Mouse (Mus musculus) thymus, adult 18-20 months (tissue): ENCODE results near the gene Arhgap45.

Source experiments
- DNase-seq, 2 experiments: peaks; one replicate each; pipeline ENCODE4 v3.0.0; 2022; ENCODE audit warnings: mixed read lengths in 2 of 2

Gene Arhgap45

DNA sequence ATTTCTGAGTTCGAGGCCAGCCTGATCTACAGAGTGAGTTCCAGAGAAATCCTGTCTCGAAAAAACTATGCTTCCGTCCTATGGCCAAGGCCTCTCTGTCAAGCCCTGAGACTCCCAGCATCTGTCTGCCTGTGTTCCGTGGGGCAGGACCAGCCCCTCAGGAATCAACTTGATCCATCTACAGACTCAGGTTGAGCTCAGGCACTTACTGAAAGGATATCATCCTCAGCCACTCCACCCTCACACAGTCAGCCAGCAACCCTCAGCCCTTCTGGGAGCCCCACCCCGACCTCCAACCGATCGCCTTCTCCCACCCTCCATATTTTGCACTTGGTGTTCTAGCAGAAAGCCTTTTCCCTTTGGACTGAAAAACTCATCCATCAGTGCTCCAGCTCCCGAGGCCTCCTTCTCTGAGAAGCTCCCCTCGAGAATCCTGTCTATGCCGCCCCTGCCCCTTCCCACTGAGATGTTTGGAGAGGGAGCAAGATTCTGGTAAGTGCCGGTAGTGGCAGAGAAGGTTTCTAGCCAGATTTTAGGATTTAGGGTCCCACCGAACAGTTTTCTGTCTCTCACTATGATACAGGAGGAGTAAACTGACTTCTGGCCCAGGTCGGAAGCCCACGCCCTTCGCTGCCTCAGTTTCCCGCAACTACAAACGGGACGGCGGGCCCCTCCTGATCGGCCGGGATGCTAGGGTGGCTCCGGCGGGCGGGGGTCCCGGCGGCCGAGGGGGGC lies 28.5 kb upstream of the Arhgap45 start:
- no peak for DNase-seq

DNA sequence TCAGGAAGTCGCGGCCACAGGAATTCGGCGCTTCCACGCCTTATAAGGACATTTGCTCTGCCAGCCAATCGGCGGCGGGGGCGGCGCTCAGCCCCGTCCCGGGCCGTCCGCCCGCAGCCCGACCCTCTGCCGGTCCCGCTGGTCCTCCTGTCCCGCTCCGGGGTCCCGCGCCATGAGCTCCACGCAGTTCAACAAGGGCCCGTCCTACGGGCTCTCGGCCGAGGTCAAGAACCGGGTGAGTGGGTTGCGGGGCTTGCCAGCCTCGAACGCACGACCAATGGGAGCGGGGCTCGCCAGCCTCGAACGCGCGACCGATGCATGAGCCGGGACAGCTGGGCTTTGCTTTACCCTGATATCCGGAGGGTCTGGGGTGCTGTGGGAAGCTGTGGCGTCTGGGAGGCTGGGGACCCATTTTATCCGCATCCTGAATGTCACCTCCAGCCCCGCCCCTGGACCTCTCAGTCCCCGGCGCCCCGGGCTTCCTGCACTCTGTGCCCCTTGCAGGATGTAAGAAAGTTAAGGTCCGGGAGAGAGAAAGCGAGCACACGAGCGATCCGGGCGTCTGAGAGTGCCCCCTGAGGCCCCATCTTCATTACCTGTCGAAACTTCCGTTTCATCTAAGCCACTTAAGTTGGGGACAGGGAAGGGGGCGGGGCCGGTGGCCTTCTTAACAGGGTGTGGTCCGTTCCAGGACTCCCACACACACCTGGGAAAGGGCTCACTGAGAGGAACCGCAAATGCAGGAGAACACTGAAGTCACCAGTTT lies 27.8 kb upstream of the Arhgap45 start, which contains the start of gene Cnn2:
Gene Cnn2, plus strand, starts transcription at position 79 of the 766 bp plus-strand sequence.
- DNase-seq, result peak; percentile 59 to 62

DNA sequence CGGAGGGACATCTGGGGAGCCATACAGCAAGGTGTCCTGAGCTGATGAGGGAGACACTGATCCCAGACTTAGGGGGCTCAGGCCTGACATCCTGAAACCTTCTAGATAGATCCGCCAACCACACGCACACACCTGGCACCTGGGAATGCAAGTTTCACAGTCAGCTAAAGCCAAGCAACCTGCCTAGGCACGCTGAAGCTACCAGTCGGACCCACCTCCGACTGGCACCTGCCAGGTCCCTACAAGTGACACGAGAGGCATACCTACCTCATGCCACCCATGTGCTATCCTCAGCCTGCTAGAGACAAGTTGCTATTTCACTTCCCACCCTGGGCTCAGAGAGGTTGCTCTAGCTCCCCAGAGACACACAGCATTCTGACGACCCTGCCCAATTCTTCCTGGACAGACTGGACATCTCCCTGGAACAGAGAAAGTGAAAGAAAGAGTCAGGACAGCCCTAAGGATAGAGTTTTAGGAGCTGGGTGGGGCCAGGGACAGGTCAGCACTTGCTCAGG lies 27.1 kb upstream of the Arhgap45 start:
- DNase-seq, result no peak

DNA sequence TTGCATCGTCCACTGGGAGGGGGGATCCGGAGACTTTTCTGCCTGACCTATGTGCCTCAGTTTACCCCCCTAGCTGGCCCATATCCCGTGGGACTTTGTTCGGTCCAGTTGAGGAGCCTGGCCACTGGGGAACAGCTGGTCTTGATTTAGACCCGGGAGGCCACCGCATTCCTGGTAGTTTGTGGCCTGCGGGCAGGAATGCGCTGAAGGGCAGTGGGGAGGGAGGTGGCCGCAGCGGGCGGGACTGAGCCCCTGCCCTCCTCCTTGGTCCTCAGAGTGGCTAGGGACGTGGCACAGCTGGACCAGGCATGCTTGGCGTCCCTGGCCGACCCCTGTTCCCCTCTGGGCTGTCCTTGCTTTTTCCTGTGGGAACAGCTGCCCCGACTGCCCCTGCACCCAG lies 26.6 kb upstream of the Arhgap45 start:
- no peak for DNase-seq

DNA sequence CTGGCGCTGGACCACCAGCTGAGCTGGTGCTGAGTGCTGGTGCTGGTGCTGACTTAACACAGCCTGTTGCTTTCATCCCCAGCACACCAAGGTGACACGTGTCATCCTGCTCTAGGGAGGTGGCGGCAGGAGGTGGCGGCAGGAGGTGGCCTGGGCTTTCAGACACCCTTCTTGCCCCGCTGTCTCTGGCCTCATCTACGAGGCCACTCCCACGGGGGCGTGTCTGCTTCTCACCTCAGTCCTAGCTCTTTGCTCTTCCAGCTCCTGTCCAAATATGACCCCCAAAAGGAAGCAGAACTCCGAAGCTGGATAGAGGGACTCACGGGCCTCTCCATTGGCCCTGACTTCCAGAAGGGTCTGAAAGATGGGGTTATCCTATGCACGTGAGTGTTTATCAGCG lies 25.4 kb upstream of the Arhgap45 start:
- no peak for DNase-seq

DNA sequence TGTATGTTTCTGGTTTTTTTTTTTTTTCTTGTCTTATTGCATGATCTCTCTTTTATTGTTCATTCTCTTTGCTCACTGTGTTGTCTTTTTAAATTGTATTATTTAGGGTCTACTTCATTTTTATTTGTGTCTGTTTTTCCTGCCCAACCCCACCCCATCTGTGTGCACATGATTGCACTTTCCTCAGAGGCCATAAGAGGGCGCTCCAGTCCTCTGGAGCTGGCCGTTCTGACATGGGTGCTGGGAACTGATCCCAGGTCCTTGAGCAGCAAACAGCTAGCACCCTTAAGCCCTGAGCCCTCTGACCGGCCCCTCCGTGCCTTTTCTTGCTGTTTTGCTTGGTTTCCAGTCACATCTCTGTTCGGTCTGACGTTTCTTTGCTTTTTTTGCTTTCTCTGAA lies 24.9 kb upstream of the Arhgap45 start:
- DNase-seq, result no peak

GRCm38 (mm10) chr10:79994397-79995115 lies 21.9 kb upstream of the Arhgap45 start:
- DNase-seq, result no peak

- DNase-seq, result no peak
Observed at GRCm38 (mm10) chr10:79995636-79996035, 20.8 kb upstream of the Arhgap45 start.

- peak; percentile 90 to 94 for DNase-seq
Observed at GRCm38 (mm10) chr10:79996272-79997033, 20.0 kb upstream of the Arhgap45 start, which contains the start of gene Abca7. TSS of gene Abca7 (plus strand) at chr10:79996494.

DNA sequence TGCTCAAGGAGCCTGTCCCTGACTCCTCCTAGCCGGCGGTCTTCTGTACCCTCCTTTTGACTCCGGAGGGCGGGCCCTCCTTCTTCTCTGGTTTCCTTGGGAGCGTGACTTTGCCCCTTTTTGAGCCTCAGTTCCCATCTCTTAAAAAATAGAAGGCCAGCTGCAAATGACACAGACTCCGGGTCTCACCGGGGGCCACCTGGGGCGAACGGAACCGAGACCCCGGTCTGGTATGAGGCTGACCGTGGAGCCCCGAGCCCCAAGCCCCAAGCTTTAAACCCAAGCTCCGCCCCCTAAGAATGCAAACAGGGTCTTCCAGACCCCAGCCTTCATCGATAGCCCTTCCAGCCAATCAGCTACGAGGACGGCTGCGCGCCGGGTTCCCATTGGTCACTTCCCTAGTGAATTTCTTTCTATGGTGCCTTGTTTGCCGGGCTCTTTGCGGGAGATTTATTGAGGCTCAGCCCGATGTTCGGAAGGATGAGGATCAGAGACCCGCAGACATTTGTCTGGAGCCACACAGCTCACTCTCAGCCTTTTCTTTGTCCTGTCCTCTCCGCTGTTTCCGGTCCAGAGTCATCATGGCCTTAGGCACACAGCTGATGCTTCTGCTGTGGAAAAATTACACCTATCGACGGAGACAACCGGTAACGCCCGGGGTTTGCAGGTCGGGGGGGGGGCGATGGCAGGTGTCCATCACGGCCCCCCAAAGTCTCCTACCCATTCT lies 19.3 kb upstream of the Arhgap45 start:
- DNase-seq, result peak; percentile 63 to 77

DNA sequence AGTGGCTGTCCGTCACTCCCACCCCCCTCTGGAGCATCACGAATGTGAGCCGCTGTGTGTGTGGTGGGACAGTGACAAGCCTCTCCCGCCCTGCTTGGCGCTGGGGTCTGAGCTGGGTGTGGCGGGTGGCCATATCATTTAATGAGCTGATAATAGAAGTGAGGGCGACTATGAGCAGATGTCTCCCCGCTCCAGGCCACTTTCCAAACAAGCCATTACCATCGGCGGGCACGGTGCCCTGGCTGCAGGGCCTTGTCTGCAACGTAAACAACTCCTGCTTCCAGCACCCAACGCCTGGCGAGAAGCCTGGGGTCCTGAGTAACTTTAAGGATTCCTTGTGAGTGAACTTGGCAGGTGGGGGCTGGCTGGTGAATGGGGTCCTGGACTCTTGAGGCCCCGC lies 18.6 kb upstream of the Arhgap45 start:
- no peak for DNase-seq

DNA sequence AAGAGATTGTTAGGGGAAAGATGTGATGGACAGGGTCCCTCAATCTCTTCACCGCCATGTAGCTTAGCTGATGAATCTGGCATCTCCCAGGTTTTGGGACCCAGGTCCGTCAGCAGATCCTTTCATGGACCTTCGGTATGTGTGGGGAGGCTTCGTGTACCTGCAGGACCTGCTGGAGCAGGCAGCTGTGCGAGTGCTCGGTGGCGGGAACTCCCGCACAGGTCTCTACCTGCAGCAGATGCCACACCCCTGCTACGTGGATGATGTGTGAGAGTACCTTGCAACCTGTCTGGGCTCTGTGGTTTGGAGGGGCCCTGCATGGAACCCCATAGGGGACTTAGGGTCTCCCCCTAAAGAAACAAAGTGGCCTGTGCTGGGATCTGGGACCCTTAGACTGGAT lies 14.5 kb upstream of the Arhgap45 start:
- DNase-seq, result no peak

DNA sequence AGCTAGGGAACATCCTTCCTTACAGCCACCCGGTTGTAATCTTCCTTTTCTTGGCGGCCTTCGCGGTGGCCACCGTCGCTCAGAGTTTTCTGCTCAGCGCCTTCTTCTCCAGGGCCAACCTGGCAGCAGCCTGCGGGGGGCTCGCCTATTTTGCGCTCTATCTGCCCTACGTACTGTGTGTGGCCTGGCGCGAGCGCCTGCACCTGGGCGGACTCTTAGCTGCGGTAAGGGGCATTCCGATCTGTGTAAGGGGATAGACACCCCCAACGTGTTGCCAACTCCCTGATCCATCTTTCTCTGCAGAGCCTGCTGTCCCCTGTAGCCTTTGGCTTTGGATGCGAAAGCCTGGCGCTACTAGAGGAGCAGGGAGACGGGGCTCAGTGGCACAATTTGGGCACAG lies 13.6 kb upstream of the Arhgap45 start:
- no peak for DNase-seq

GRCm38 (mm10) chr10:80003374-80004232 lies 12.8 kb upstream of the Arhgap45 start:
- DNase-seq, result no peak

DNA sequence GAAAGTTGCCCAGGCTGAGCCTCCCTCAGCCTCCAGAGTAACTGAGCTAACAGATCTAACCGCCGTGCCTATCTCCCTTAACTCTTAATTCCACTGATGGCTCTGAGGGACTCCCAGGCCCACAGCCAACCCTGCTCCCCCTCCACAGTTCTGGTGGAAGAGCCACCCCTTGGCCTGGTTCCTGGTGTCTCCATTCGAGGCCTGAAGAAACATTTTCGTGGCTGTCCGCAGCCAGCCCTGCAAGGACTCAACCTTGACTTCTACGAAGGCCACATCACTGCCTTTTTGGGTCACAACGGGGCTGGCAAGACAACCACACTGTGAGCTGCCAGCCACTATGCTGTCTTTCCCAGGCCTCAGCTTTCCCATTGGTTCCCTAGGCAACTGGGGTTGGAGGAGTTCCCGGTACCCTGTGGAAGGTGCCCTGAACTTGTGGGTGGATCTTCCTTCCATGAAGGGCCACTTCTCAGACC lies 12.2 kb upstream of the Arhgap45 start:
- no peak for DNase-seq

- no peak for DNase-seq
Observed at GRCm38 (mm10) chr10:80011740-80012139, 4.7 kb upstream of the Arhgap45 start.

DNA sequence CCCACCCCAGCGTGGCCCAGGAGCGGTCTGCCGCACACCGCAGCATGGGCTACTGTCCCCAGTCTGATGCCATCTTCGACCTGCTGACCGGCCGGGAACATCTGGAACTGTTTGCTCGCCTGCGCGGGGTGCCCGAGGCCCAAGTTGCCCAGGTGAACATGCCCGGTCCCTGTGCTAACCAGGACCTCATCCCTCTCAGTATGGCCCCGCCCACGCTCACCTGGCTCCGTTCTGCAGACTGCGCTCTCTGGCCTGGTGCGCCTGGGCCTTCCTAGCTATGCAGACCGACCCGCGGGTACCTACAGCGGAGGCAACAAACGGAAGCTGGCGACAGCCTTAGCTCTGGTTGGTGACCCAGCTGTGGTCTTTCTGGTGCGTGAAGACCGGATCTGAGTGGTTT lies 2.8 kb upstream of the Arhgap45 start:
- no peak for DNase-seq

DNA sequence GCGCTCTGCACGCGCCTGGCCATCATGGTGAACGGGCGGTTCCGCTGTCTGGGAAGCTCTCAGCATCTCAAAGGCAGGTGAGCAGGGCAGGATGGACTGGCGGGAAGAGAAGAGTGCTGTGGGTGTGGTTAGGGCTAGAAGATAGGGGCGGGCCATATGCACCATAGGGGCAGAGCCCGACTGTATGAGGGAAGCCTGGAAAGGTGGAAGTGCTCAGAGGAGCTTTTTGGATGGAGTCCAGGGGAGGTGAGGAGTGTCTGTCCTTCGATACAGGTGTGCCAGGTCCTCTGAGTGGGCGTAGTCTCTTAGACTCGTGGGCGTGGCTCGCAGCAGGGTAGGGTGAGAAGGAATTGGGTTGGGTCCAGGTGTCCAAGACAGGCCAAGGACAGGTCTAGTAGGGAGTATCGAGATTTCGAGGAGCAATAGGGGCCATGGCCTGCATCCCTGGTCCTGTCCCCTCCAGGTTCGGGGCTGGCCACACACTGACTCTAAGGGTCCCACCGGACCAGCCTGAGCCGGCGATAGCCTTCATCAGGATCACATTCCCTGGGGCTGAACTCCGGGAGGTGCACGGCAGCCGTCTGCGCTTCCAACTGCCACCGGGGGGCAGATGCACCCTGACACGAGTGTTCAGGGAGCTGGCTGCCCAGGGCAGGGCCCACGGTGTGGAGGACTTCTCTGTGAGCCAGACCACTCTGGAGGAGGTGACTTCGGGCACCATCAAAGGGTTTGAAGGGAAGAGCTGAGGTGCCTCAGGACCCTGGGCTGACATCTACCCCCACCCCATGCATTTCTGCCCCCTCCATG lies 1.8 kb upstream of the Arhgap45 start:
- DNase-seq, result no peak

GRCm38 (mm10) chr10:80015583-80015982 lies 870 bp upstream of the Arhgap45 start:
- no peak for DNase-seq

GRCm38 (mm10) chr10:80016931-80017330 lies 478 bp downstream of the Arhgap45 start:
- no peak for DNase-seq
